Mouse (Mus musculus) CH12.LX (cell line): ENCODE measurements at regions not wholly inside any gene's neighbourhood (a gene's known extent, or its start where the extent isn't known, plus 50 kb on each side); places are given as distances from the start of the nearest gene placed in this dataset.

Source experiments
- DNase-seq: peaks from one replicate; pipeline ENCODE4 v3.0.0-alpha.2; 2013; ENCODE audit errors: extremely low read depth
- H3K27ac ChIP-seq: 2 replicates; pipeline ENCODE4 v1.5.1; 2012; ENCODE audit warnings: low read depth, mild to moderate bottlenecking, control low read depth, moderate library complexity; ENCODE audit not compliant: insufficient read depth
- H3K27me3 ChIP-seq: replicated peaks from 2 replicates; pipeline ENCODE3; 2012; ENCODE audit warnings: inconsistent platforms
- H3K36me3 ChIP-seq, 2 experiments: replicated peaks in 1 of 2; 2 replicates each; pipeline versions ENCODE3 to v1.6.1; 2012; ENCODE audit warnings: inconsistent platforms in 1 of 2, low read length in 1 of 2, mild to moderate bottlenecking in 1 of 2, mixed read lengths in 1 of 2, moderate library complexity in 1 of 2; ENCODE audit not compliant: control insufficient read depth in 1 of 2, insufficient read depth in 1 of 2
- H3K4me1 ChIP-seq, 2 experiments: 2 replicates each; pipeline ENCODE4 v1.6.1; 2012; ENCODE audit warnings: inconsistent platforms in 1 of 2, moderate library complexity in 1 of 2; ENCODE audit not compliant: insufficient read depth in 2 of 2, control insufficient read depth in 1 of 2
- H3K4me2 ChIP-seq: 2 replicates; pipeline ENCODE4 v1.6.1; 2012; ENCODE audit warnings: low read depth, mild to moderate bottlenecking, control low read depth; ENCODE audit not compliant: poor library complexity, insufficient read depth, severe bottlenecking
- H3K4me3 ChIP-seq, 3 experiments: fragments of 150-350 bp in 1 of 3; sonication (generic) in 1 of 3; replicated peaks in 1 of 3; 2 replicates each; pipeline versions ENCODE3 to v1.5.1; 2011 to 2012; ENCODE audit warnings: low read depth in 2 of 3, low read length in 2 of 3, mild to moderate bottlenecking in 2 of 3, moderate library complexity in 2 of 3, control low read depth in 1 of 3, improper control_type of control experiment in 1 of 3, inconsistent platforms in 1 of 3, mixed read lengths in 1 of 3; ENCODE audit not compliant: poor library complexity in 1 of 3
- H3K79me2 ChIP-seq: replicated peaks from 2 replicates; pipeline ENCODE4 v1.6.1; 2012; ENCODE audit warnings: mild to moderate bottlenecking, moderate library complexity; ENCODE audit not compliant: control insufficient read depth, poor library complexity, insufficient read depth, severe bottlenecking; ENCODE audit errors: extremely low read depth
- H3K9ac ChIP-seq: 2 replicates; pipeline ENCODE4 v1.6.1; 2012; ENCODE audit warnings: low read depth, mild to moderate bottlenecking, control low read depth, moderate library complexity; ENCODE audit not compliant: insufficient read depth
- H3K9me3 ChIP-seq: replicated peaks from 2 replicates; pipeline ENCODE3; 2012; ENCODE audit warnings: low read length, inconsistent platforms, mixed read lengths
- BHLHE40 ChIP-seq: IDR thresholded peaks from 2 replicates; pipeline ENCODE4 v1.6.1; 2011; ENCODE audit warnings: mild to moderate bottlenecking, low read depth, low read length, improper control_type of control experiment
- CHD1 ChIP-seq: IDR thresholded peaks from 2 replicates; pipeline ENCODE4 v1.6.1; 2012; ENCODE audit warnings: low read depth, low read length, improper control_type of control experiment, inconsistent platforms
- CTCF ChIP-seq, 2 experiments: IDR thresholded peaks in 1 of 2; conservative IDR thresholded peaks in 1 of 2; 2 replicates each; pipeline ENCODE4 v1.5.1; 2011 to 2012; ENCODE audit warnings: low read depth in 2 of 2, low read length in 2 of 2, improper control_type of control experiment in 1 of 2, inconsistent platforms in 1 of 2, mild to moderate bottlenecking in 1 of 2, moderate library complexity in 1 of 2
- E2F4 ChIP-seq: IDR thresholded peaks from 2 replicates; pipeline ENCODE4 v1.6.1; 2011; ENCODE audit warnings: low read depth, low read length, improper control_type of control experiment; ENCODE audit not compliant: insufficient replicate concordance
- ETS1 ChIP-seq: conservative IDR thresholded peaks from 2 replicates; pipeline ENCODE4 v1.6.1; 2012; ENCODE audit warnings: low read depth, mild to moderate bottlenecking, inconsistent platforms, low read length, improper control_type of control experiment, moderate library complexity
- GABPA ChIP-seq: IDR thresholded peaks from 2 replicates; pipeline ENCODE4 v1.6.1; 2012; ENCODE audit warnings: low read depth, low read length, improper control_type of control experiment, inconsistent platforms; ENCODE audit not compliant: insufficient replicate concordance
- JUN ChIP-seq: IDR thresholded peaks from 2 replicates; pipeline ENCODE4 v1.6.1; 2011; ENCODE audit warnings: low read depth, mild to moderate bottlenecking, low read length, improper control_type of control experiment, moderate library complexity; ENCODE audit not compliant: insufficient read depth
- JUND ChIP-seq: conservative IDR thresholded peaks from 2 replicates; pipeline ENCODE4 v1.6.1; 2011; ENCODE audit warnings: low read depth, low read length, improper control_type of control experiment
- KAT2A ChIP-seq: IDR thresholded peaks from 2 replicates; pipeline ENCODE4 v1.6.1; 2012; ENCODE audit warnings: low read length, improper control_type of control experiment, inconsistent platforms; ENCODE audit not compliant: insufficient replicate concordance
- MAZ ChIP-seq: IDR thresholded peaks from 2 replicates; pipeline ENCODE4 v1.6.1; 2012; ENCODE audit warnings: low read depth, mild to moderate bottlenecking, inconsistent platforms, low read length, improper control_type of control experiment, moderate library complexity
- MEF2A ChIP-seq: IDR thresholded peaks from 2 replicates; pipeline ENCODE4 v1.6.1; 2014; ENCODE audit warnings: low read depth, mild to moderate bottlenecking, inconsistent platforms, low read length, improper control_type of control experiment, borderline replicate concordance
- MXI1 ChIP-seq: IDR thresholded peaks from 2 replicates; pipeline ENCODE4 v1.6.1; 2011; ENCODE audit warnings: mild to moderate bottlenecking, low read depth, low read length, improper control_type of control experiment
- MYC ChIP-seq: IDR thresholded peaks from 2 replicates; pipeline ENCODE4 v1.6.1; 2011; ENCODE audit warnings: low read depth, mild to moderate bottlenecking, improper control_type of control experiment, low read length
- POLR2A ChIP-seq: IDR thresholded peaks from 2 replicates; pipeline ENCODE4 v1.6.1; 2011; ENCODE audit warnings: low read depth, mild to moderate bottlenecking, improper control_type of control experiment, low read length
- POLR2AphosphoS2 ChIP-seq: IDR thresholded peaks from 2 replicates; pipeline ENCODE4 v1.6.1; 2011; ENCODE audit warnings: low read depth, low read length, improper control_type of control experiment
- RAD21 ChIP-seq: IDR thresholded peaks from 2 replicates; pipeline ENCODE4 v1.6.1; 2011; ENCODE audit warnings: low read depth, mild to moderate bottlenecking, low read length, improper control_type of control experiment, moderate library complexity
- RCOR1 ChIP-seq: conservative IDR thresholded peaks from 2 replicates; pipeline ENCODE4 v1.6.1; 2012; ENCODE audit warnings: low read depth, mild to moderate bottlenecking, inconsistent platforms, low read length, improper control_type of control experiment
- SMC3 ChIP-seq: IDR thresholded peaks from 2 replicates; pipeline ENCODE4 v1.6.1; 2011; ENCODE audit warnings: low read depth, low read length, improper control_type of control experiment
- TCF12 ChIP-seq: IDR thresholded peaks from 2 replicates; pipeline ENCODE4 v1.6.1; 2014; ENCODE audit warnings: low read depth, mild to moderate bottlenecking, inconsistent platforms, low read length, improper control_type of control experiment
- USF1 ChIP-seq: IDR thresholded peaks from 2 replicates; pipeline ENCODE4 v1.6.1; 2014; ENCODE audit warnings: low read depth, mild to moderate bottlenecking, inconsistent platforms, low read length, improper control_type of control experiment
- USF2 ChIP-seq: conservative IDR thresholded peaks from 2 replicates; pipeline ENCODE4 v1.6.1; 2011; ENCODE audit warnings: low read depth, low read length, improper control_type of control experiment
- ZC3H11A ChIP-seq: IDR thresholded peaks from 2 replicates; pipeline ENCODE4 v1.6.1; 2012; ENCODE audit warnings: low read depth, mild to moderate bottlenecking, inconsistent platforms, low read length, improper control_type of control experiment
- ZKSCAN1 ChIP-seq: IDR thresholded peaks from 2 replicates; pipeline ENCODE4 v1.6.1; 2012; ENCODE audit warnings: low read depth, inconsistent platforms, low read length, improper control_type of control experiment, borderline replicate concordance
- dilution Hi-C: fragments of 300-500 bp; cut with MboI; formaldehyde crosslinking; loops from 2 replicates; pipeline ENCODE4 v1.14.3; 2020; ENCODE audit warnings: low sequenced_read_pairs; ENCODE audit not compliant: extremely low pct_unique_long_range_greater_than_20kb, extremely low pct_ligation_motif_present
- in situ Hi-C: fragments of 300-500 bp; cut with MboI; formaldehyde crosslinking; loops from 3 replicates; pipeline ENCODE4 v1.14.3; 2019; ENCODE audit warnings: low sequenced_read_pairs, low pct_ligation_motif_present, low pct_unique_long_range_greater_than_20kb, mixed read lengths

DNA sequence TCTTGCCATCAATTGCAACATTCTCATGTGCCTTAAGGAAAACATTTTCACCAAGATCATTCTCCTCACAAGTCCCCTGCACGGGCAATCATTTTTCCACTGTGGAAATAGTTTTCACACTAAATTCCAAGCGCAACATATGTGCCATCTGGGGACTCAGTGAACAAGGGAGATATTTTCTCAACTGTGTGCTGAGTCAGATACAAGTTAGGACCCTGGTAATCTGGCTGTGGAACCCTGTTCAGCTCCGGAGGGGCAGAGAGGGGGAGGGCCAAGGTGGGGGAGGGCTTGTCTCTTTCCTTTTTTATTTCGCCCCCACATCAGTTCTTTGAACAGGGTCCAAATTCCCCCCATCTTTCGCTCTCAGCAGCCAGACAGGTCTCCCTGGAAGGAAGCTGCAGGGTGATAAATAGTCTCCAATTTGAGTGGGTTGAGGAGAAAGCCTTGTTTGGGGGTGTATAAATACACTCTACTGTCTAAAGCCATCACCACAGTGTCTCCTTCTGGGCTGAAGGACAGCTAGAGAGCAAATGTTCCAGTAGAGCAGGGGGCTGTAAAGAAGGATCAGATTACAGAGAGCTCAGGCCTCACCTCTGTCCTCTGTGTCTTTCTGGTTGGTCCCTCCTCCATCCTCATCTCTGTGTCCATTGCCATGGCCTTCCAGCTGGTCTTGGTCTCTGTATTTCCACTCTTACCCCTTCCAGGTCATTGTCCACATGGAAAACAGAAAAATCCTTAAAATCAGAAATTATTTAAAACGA, 134.3 kb downstream of the Mis18a start:
- Histone ChIP-seq H3K27ac (no peak overlapping the region), H3K36me3 (no peaks in the 10 kb centered on the region), H3K4me3 (no peak overlapping the region)
- dilution Hi-C loops = no loop called here
- TF ChIP-seq MAZ = no peak
- TF ChIP-seq BHLHE40 = no peak
- no peak for TF ChIP-seq RCOR1
- no peak for TF ChIP-seq ZKSCAN1
- TF ChIP-seq ETS1 = no peak
- TF ChIP-seq MEF2A = no peak
- no peak for TF ChIP-seq GABPA
- TF ChIP-seq E2F4 = no peak
- TF ChIP-seq, all 38 proteins: peak for 0
- H3K4me1 ChIP-seq = no peaks in the 10 kb centered on the region
- H3K9me3 ChIP-seq = peaks cover 52% of the 10 kb centered on the region
- H3K27me3 ChIP-seq = peaks cover 47% of the 10 kb centered on the region
- in situ Hi-C loops = no loop called here
- no peak overlapping the region for H3K9ac ChIP-seq
- H3K79me2 ChIP-seq = no peaks in the 10 kb centered on the region
- H3K4me2 ChIP-seq = no peak overlapping the region
- DNase-seq = no peak

DNA sequence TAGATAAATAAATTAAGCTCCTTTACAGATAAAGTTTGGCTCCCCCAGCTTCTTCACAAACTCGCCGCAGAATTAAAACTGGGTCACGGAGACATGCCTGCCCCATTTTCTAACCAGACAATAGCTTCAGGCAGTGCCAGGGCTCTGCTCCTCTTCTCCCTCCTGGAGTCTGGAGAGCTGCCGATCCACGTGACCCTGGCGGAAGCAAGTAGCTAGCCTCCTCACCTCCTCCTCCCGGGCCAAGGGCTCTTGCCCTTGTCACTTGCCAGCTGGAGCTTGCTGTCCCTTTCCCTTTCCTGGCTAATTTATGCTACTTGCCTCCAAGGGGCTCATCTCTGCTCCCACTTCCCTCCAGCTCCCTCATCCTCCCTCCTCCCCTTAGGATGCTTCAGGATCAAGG, 142.0 kb downstream of the Mis18a start:
- Histone ChIP-seq H3K79me2 (no peaks in the 10 kb centered on the region), H3K4me3 (no peak overlapping the region), H3K4me2 (no peak overlapping the region), H3K27me3 (peaks cover 27% of the 10 kb centered on the region), H3K36me3 (no peaks in the 10 kb centered on the region), H3K9ac (no peak overlapping the region), H3K27ac (no peak overlapping the region), H3K9me3 (peaks cover 69% of the 10 kb centered on the region), H3K4me1 (no peaks in the 10 kb centered on the region)
- DNase-seq = no peak
- dilution Hi-C loops = no loop called here
- in situ Hi-C loops = no loop called here
- TF ChIP-seq USF2 (no peak), BHLHE40 (no peak), MYC (no peak), SMC3 (no peak), RCOR1 (no peak), MXI1 (no peak), POLR2AphosphoS2 (no peak), JUN (no peak), ETS1 (no peak), USF1 (no peak), GABPA (no peak), TCF12 (no peak), ZC3H11A (no peak), POLR2A (no peak), JUND (no peak), RAD21 (no peak), CHD1 (no peak), CTCF (conservative IDR thresholded peaks at IDR 0.05 in 1 of 2, IDR thresholded peaks at IDR 0.05 in 1 of 2; ENCODE audit: low read depth in 2 of 2, low read length in 2 of 2) (no peak), KAT2A (no peak)
